Mouse (Mus musculus): ENCODE results near the gene Gm9732.
"Not testable (repeated sequence)": the region's sequence is repeated elsewhere in the genome, so short reads cannot be mapped to it uniquely, and the experiment has no call there.

The Gm9732 gene

DNA sequence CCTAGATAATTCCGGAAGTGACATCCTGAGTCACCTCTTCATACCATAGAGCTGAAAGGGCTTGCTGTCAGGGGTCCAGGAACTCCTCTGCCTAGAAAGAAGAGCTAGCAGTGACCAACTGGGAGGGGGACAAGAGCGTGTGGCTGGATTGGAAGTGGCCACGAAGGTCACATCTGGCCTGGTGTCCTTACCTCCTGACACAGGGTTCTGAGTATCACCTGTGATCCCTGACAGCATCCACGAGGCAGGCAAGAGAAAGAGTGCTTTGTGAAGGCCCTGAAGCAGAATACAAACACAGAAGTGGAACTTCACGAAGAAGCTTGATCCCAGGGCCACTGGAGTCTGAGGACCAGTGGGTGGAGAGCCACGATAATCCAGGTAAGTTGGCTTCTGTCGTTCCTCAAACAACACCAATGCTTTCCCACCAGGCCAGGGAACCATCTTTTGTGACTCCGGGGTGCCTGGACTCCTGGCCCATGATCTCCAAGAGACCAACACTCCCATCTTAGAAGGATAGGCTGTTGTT is at the start of gene Gm9732:
Gm9732 (plus strand) TSS at position 51 of the 526 bp plus-strand sequence.
- in situ Hi-C loops (cut with MboI; ENCODE audit: low pct_unique_long_range_greater_than_20kb in 1 of 2, low sequenced_read_pairs in 2 of 2, unreplicated experiment in 1 of 2), result not testable (repeated sequence)

DNA sequence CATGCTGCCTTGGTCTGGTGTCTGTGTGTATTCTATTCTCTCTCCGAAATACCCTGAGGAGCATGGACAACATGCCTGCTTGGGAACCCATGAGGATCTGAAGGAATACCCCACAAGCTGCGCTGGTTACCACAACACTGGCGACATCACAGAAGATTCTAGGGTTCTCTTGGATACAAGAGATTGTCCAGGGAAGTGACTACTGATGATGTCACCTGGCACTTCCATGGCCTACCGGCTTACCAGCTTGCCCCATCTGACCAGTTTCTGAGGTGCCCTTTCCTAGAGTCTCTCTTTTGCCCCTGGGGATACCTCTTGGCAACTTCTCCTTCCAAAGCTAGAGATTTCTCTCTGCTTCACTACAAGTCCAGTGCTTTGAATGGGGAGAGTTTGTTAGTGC is 39.6 kb upstream of the Gm9732 start, which contains the start of gene Gm8122:
Gm8122 (minus strand) TSS at position 101 of the 400 bp plus-strand sequence.
- in situ Hi-C loops (cut with MboI; ENCODE audit: low pct_unique_long_range_greater_than_20kb in 1 of 2, low sequenced_read_pairs in 2 of 2, unreplicated experiment in 1 of 2), result not testable (repeated sequence)

DNA sequence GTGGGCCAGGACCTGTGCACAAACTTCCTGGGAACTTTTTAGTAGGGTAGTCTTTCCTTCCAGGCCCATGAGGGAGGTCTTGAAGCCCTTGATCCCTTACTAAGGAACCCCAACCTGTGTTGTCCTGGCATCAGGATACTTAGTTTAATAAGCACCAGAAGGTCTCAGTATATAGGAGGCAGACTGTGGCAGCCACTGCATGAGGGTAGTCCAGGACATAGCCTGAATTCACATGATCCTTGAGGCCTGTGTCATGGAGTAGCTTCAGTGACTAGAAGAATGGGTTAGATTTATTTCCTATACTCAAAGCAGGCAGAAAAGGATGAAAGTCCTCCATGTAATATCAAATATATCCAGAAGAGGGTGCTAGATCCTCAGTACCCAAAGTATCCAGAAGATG is 37.1 kb upstream of the Gm9732 start:
- in situ Hi-C loops (cut with MboI; ENCODE audit: low pct_unique_long_range_greater_than_20kb in 1 of 2, low sequenced_read_pairs in 2 of 2, unreplicated experiment in 1 of 2), result not testable (repeated sequence)

- in situ Hi-C loops (cut with MboI; ENCODE audit: low pct_unique_long_range_greater_than_20kb in 1 of 2, low sequenced_read_pairs in 2 of 2, unreplicated experiment in 1 of 2), result not testable (repeated sequence)
Measured at GRCm38 (mm10) chr14:43249611-43250170, 25.1 kb upstream of the Gm9732 start.

- in situ Hi-C loops (cut with MboI; ENCODE audit: low pct_unique_long_range_greater_than_20kb in 1 of 2, low sequenced_read_pairs in 2 of 2, unreplicated experiment in 1 of 2), result not testable (repeated sequence)
Measured at GRCm38 (mm10) chr14:43250549-43251253, 24.1 kb upstream of the Gm9732 start.

DNA sequence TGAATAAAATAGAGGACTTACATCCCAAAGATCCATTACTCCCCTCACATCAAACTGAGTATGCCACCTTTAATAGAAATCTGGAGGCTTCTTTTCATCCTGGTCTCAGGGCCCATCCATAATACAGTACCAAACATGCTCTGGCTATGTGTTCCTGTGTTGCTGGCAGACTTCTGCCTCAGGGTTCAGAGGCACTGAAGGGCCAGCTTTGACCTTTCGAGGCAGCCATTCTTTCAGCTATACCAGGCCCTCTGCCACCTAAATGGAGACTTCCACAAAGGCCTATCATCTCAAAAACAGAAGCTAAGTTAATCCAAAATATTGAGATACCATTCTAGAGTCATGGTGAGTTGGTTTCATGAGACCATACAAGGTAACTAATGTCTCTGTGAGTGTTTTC is 18.3 kb upstream of the Gm9732 start:
- in situ Hi-C loops (cut with MboI; ENCODE audit: low pct_unique_long_range_greater_than_20kb in 1 of 2, low sequenced_read_pairs in 2 of 2, unreplicated experiment in 1 of 2), result not testable (repeated sequence)

GRCm38 (mm10) chr14:43258349-43258748 is 16.5 kb upstream of the Gm9732 start, which contains the start of gene Gm8126:
TSS of gene Gm8126 (plus strand) at chr14:43258649.
- in situ Hi-C loops (cut with MboI; ENCODE audit: low pct_unique_long_range_greater_than_20kb in 1 of 2, low sequenced_read_pairs in 2 of 2, unreplicated experiment in 1 of 2), result not testable (repeated sequence)

DNA sequence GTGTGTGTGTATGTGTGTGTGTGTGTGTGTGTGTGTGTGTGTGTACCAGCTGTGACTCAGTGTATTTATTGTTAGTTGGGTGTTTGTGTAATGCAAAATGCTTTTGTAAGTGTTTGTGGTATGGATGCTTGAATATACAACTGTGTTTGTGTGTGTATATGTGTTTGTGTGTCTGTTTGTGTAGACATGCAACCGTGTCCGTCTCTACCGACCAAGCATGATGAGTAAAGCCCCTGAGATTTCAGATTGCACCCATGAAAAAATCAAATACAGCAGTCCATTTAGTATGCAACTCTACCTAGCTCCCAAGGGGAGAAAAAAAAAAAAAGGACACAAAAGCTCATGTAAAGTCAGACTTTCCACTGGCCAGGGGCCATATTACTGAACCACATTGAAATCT is 11.4 kb upstream of the Gm9732 start:
- in situ Hi-C loops (cut with MboI; ENCODE audit: low pct_unique_long_range_greater_than_20kb in 1 of 2, low sequenced_read_pairs in 2 of 2, unreplicated experiment in 1 of 2), result not testable (repeated sequence)

DNA sequence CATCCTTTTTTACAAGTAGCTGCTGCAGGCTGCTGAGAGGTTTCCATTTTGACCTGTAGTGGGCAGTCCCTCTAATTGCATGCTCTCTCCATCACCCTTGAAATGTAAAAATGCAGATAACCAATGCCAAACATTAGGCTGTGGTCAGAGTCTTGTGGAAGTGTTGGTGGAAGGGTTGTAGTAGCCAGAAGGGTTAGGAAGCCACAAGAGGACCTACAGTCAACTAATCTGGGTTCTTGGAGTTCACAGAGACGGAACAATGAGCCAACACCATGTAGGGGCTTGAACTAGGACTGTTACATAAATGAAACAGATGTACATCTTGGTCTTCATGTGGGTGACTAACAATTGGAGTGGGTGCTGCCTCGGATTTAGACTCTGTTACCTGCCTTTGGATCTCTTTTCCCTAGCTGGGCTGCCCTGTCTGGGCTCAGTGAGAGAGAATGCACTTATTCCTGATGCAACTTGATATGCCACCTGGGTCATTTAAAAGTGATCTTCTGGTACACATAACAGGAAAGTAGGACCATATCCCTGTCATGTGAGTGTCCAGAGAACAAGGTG is 6.2 kb upstream of the Gm9732 start:
- in situ Hi-C loops (cut with MboI; ENCODE audit: low pct_unique_long_range_greater_than_20kb in 1 of 2, low sequenced_read_pairs in 2 of 2, unreplicated experiment in 1 of 2), result not testable (repeated sequence)

DNA sequence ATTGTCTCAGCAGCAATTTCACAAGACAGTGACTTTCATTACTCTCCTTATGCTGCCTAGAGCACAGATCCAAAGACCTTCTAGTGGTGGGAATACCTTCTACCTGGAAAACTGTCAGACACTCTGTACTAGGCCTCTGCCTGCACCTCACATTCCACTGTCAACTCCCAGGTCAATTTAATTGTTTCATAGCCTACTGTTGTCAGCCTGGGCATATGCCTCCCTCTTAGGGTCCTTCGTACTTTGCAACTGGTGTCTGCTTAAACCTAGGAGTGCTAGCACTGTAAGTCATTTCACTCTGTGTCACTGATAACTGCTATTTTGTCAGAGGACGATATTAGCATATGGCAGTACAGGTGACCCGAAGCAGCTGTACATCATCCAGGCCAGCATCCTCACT is 5.6 kb upstream of the Gm9732 start:
- in situ Hi-C loops (cut with MboI; ENCODE audit: low pct_unique_long_range_greater_than_20kb in 1 of 2, low sequenced_read_pairs in 2 of 2, unreplicated experiment in 1 of 2), result not testable (repeated sequence)

GRCm38 (mm10) chr14:43273161-43273560 is 1.7 kb upstream of the Gm9732 start:
- in situ Hi-C loops (cut with MboI; ENCODE audit: low pct_unique_long_range_greater_than_20kb in 1 of 2, low sequenced_read_pairs in 2 of 2, unreplicated experiment in 1 of 2), result not testable (repeated sequence)

DNA sequence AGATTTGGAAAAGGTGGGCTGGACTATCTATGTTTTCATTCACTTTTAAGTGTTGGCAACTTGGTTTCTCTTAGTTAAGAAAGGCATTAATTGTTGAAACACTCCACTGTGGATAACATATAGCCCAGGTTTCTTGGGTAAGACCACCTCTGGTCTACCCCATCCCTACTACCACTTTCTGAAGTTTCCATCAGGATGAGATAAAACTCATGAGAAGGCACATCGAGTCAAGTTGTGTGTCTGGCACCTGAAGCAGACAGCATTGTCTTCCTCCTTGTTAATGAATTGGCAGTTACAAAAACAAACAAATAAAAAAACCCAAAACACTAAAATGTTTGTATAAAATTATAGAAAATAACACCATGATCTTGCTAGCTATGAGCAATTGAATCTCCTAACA is 916 bp downstream of the Gm9732 start:
- in situ Hi-C loops (cut with MboI; ENCODE audit: low pct_unique_long_range_greater_than_20kb in 1 of 2, low sequenced_read_pairs in 2 of 2, unreplicated experiment in 1 of 2), result not testable (repeated sequence)

DNA sequence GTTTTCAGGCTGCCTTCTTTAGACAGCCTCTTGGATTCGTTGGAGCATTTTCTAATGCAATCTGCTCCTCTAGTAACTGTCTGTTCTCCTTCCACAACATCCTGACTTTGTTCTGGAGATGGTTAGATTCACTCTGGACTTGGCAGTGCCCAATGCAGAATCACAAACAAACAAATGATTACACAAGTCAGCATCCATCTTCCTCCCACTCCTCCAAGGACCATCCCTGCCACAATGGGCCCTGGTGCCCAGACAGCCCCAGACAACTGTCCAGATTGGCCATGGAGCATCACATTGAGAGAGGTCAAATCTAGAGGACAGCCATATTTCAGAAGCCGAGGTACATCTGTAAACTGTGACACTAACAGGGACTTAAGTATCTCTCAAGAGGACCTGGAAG is 2.6 kb downstream of the Gm9732 start:
- in situ Hi-C loops (cut with MboI; ENCODE audit: low pct_unique_long_range_greater_than_20kb in 1 of 2, low sequenced_read_pairs in 2 of 2, unreplicated experiment in 1 of 2), result not testable (repeated sequence)

- in situ Hi-C loops (cut with MboI; ENCODE audit: low pct_unique_long_range_greater_than_20kb in 1 of 2, low sequenced_read_pairs in 2 of 2, unreplicated experiment in 1 of 2), result not testable (repeated sequence)
Measured at GRCm38 (mm10) chr14:43278146-43278545, 3.3 kb downstream of the Gm9732 start.

- in situ Hi-C loops (cut with MboI; ENCODE audit: low pct_unique_long_range_greater_than_20kb in 1 of 2, low sequenced_read_pairs in 2 of 2, unreplicated experiment in 1 of 2), result not testable (repeated sequence)
Measured at GRCm38 (mm10) chr14:43278681-43279080, 3.8 kb downstream of the Gm9732 start.

- in situ Hi-C loops (cut with MboI; ENCODE audit: low pct_unique_long_range_greater_than_20kb in 1 of 2, low sequenced_read_pairs in 2 of 2, unreplicated experiment in 1 of 2), result not testable (repeated sequence)
Measured at GRCm38 (mm10) chr14:43293503-43293902, 18.7 kb downstream of the Gm9732 start, which contains the start of gene Gm8127. TSS of gene Gm8127 (minus strand) at chr14:43293832.

GRCm38 (mm10) chr14:43319516-43319915 is 44.7 kb downstream of the Gm9732 start:
- in situ Hi-C loops (cut with MboI; ENCODE audit: low pct_unique_long_range_greater_than_20kb in 1 of 2, low sequenced_read_pairs in 2 of 2, unreplicated experiment in 1 of 2), result not testable (repeated sequence)

- in situ Hi-C loops (cut with MboI; ENCODE audit: low pct_unique_long_range_greater_than_20kb in 1 of 2, low sequenced_read_pairs in 2 of 2, unreplicated experiment in 1 of 2), result not testable (repeated sequence)
Measured at GRCm38 (mm10) chr14:43328603-43329002, 53.8 kb downstream of the Gm9732 start.

GRCm38 (mm10) chr14:43331362-43331880 is 56.6 kb downstream of the Gm9732 start:
- in situ Hi-C loops (cut with MboI; ENCODE audit: low pct_unique_long_range_greater_than_20kb in 1 of 2, low sequenced_read_pairs in 2 of 2, unreplicated experiment in 1 of 2), result not testable (repeated sequence)
